Mouse (Mus musculus) myocyte (in vitro differentiated cells): ENCODE measurements around the gene Camk1g. TPM values are rescaled to one million over a fixed set of nuclear protein-coding genes. Genes with fewer than 3 reads are reported as not detected.
A peak's percentile ranks its signal among the peaks of the same experiment; 100 is the strongest.

Experiments used
- H3K27me3 ChIP-seq: one replicate; pipeline ENCODE4 v1.6.1; 2011; ENCODE audit not compliant: control insufficient read depth, insufficient read depth, insufficient read length
- H3K36me3 ChIP-seq: one replicate; pipeline ENCODE4 v1.6.1; 2011; ENCODE audit not compliant: control insufficient read depth, insufficient read depth
- H3K4me2 ChIP-seq: one replicate; pipeline ENCODE4 v1.6.1; 2011; ENCODE audit warnings: low read depth, control low read depth
- H3K4me3 ChIP-seq: one replicate; pipeline ENCODE4 v1.5.1; 2011; ENCODE audit warnings: mild to moderate bottlenecking, control low read depth, moderate library complexity
- H3K79me2 ChIP-seq: one replicate; pipeline ENCODE4 v1.6.1; 2011; ENCODE audit not compliant: control insufficient read depth, insufficient read depth
- H3ac ChIP-seq: one replicate; pipeline ENCODE4 v1.6.1; 2011; ENCODE audit not compliant: control insufficient read depth, insufficient read length
- CEBPB ChIP-seq: IDR thresholded peaks from 2 replicates; pipeline ENCODE4 v1.6.1; 2011; ENCODE audit warnings: mild to moderate bottlenecking, moderate library complexity; ENCODE audit not compliant: poor library complexity, insufficient read depth, severe bottlenecking
- E2F4 ChIP-seq: IDR thresholded peaks from one replicate; pipeline ENCODE4 v1.6.1; 2011; ENCODE audit warnings: mild to moderate bottlenecking, control low read depth, moderate library complexity; ENCODE audit not compliant: insufficient read depth
- MAX ChIP-seq: IDR thresholded peaks from one replicate; pipeline ENCODE4 v1.6.1; 2011; ENCODE audit warnings: low read depth, mild to moderate bottlenecking, control low read depth
- MYOD1 ChIP-seq, 3 experiments: IDR thresholded peaks; one replicate each; pipeline ENCODE4 v1.6.1; 2011; ENCODE audit warnings: control low read depth in 2 of 3, low read depth in 2 of 3, mild to moderate bottlenecking in 2 of 3, moderate library complexity in 1 of 3; ENCODE audit not compliant: insufficient read length in 2 of 3, control insufficient read depth in 1 of 3
- MYOG ChIP-seq, 3 experiments: IDR thresholded peaks; one replicate each; pipeline ENCODE4 v1.6.1; 2011; ENCODE audit warnings: control low read depth in 2 of 3, low read depth in 2 of 3, mild to moderate bottlenecking in 2 of 3; ENCODE audit not compliant: insufficient read length in 2 of 3, control insufficient read depth in 1 of 3, insufficient read depth in 1 of 3
- POLR2A ChIP-seq: IDR thresholded peaks from one replicate; pipeline ENCODE4 v1.6.1; 2011; ENCODE audit warnings: low read depth, mild to moderate bottlenecking, control low read depth, moderate library complexity; ENCODE audit not compliant: insufficient read length
- POLR2AphosphoS2 ChIP-seq: IDR thresholded peaks from one replicate; pipeline ENCODE4 v1.6.1; 2011; ENCODE audit warnings: low read depth, control low read depth; ENCODE audit not compliant: insufficient read length
- REST ChIP-seq: IDR thresholded peaks from one replicate; pipeline ENCODE4 v1.6.1; 2011; ENCODE audit warnings: mild to moderate bottlenecking, control low read depth, moderate library complexity; ENCODE audit not compliant: insufficient read depth, insufficient read length
- SRF ChIP-seq: IDR thresholded peaks from one replicate; pipeline ENCODE4 v1.6.1; 2011; ENCODE audit warnings: low read depth; ENCODE audit not compliant: control insufficient read depth, insufficient read length
- TCF12 ChIP-seq: IDR thresholded peaks from one replicate; pipeline ENCODE4 v1.6.1; 2011; ENCODE audit warnings: mild to moderate bottlenecking, control low read depth; ENCODE audit not compliant: poor library complexity, insufficient read depth, severe bottlenecking
- TCF3 ChIP-seq: IDR thresholded peaks from one replicate; pipeline ENCODE4 v1.6.1; 2011; ENCODE audit warnings: low read depth, control low read depth; ENCODE audit not compliant: insufficient read length
- USF1 ChIP-seq: IDR thresholded peaks from one replicate; pipeline ENCODE4 v1.6.1; 2011; ENCODE audit warnings: low read depth, mild to moderate bottlenecking, control low read depth, moderate library complexity
- polyA plus RNA-seq: library from polyadenylated mRNA; unstranded; fragments of >200 nt; fragmentation: generic; extraction: Trizol; gene quantifications from one replicate; pipeline ENCODE4 v1.2.1, GENCODE M21; 2012; ENCODE audit warnings: missing spikeins

Gene Camk1g
- polyA plus RNA-seq, 1 experiment: 4.1 TPM

DNA sequence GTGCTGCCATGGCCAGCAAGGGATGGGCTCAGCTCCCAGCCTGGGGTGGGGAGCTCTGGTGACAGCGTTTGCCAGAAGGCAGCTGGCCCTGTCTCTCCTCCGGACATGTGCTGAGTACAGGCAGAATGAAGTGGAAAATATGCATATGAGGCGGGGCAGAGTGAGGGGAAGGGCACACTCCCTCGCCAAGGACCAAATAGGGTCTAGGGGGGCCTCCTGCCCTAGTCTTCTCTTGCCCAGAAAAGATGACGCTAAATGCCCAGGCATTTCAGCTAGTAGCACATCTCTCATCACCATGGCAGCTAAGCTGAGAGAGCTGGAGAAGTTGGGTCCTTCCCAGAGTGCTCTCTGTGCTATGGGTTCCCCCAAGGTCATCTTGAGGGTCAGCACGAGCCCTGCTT, 52.9 kb downstream of the Camk1g start:
- Histone ChIP-seq H3K27me3 (no peaks in the 10 kb centered on the region), H3K4me3 (no peak overlapping the region), H3K79me2 (no peaks in the 10 kb centered on the region), H3ac (no peak overlapping the region), H3K4me2 (peak overlapping the region; percentile 25), H3K36me3 (no peaks in the 10 kb centered on the region)
- TF ChIP-seq USF1: no peak
- peak; percentile 70 for TF ChIP-seq SRF
- TF ChIP-seq TCF12: peak; percentile 42
- peak; percentile 19 for TF ChIP-seq POLR2A
- TF ChIP-seq CEBPB: no peak
- peak; percentile 39 for TF ChIP-seq TCF3
- peak; percentile 91 to 98 (median 97) for TF ChIP-seq MYOD1 (IDR thresholded peaks at IDR 0.05; ENCODE audit: control insufficient read depth in 1 of 3, insufficient read length in 2 of 3, low read depth in 2 of 3)
- TF ChIP-seq MYOG (IDR thresholded peaks at IDR 0.05; ENCODE audit: control insufficient read depth in 1 of 3, insufficient read depth in 1 of 3, insufficient read length in 2 of 3, low read depth in 2 of 3): peak; percentile 30 to 84 (median 41)
- TF ChIP-seq POLR2AphosphoS2: no peak

- Histone ChIP-seq H3K4me2 (peak overlapping the region; percentile 25), H3K36me3 (no peaks in the 10 kb centered on the region), H3K27me3 (no peaks in the 10 kb centered on the region), H3K79me2 (no peaks in the 10 kb centered on the region), H3ac (no peak overlapping the region), H3K4me3 (no peak overlapping the region)
- no peak for TF ChIP-seq REST
- TF ChIP-seq CEBPB: no peak
- TF ChIP-seq SRF: no peak
- TF ChIP-seq E2F4: no peak
- TF ChIP-seq TCF3: no peak
- TF ChIP-seq MAX: no peak
- TF ChIP-seq POLR2AphosphoS2: no peak
- no peak for TF ChIP-seq USF1
- TF ChIP-seq TCF12: no peak
- no peak for TF ChIP-seq MYOD1 (IDR thresholded peaks at IDR 0.05; ENCODE audit: control insufficient read depth in 1 of 3, insufficient read length in 2 of 3, low read depth in 2 of 3)
Observed at GRCm38 (mm10) chr1:193316358-193316750, 53.7 kb downstream of the Camk1g start.

GRCm38 (mm10) chr1:193315705-193316357, 54.3 kb downstream of the Camk1g start:
- H3K36me3 ChIP-seq: no peaks in the 10 kb centered on the region
- peak in 2 of 3 experiments; percentile 20 to 60 for TF ChIP-seq MYOD1 (IDR thresholded peaks at IDR 0.05; ENCODE audit: control insufficient read depth in 1 of 3, insufficient read length in 2 of 3, low read depth in 2 of 3)
- TF ChIP-seq TCF3: no peak
- TF ChIP-seq MYOG (IDR thresholded peaks at IDR 0.05; ENCODE audit: control insufficient read depth in 1 of 3, insufficient read depth in 1 of 3, insufficient read length in 2 of 3, low read depth in 2 of 3): peak; percentile 24 to 71 (median 31)
- H3K4me2 ChIP-seq: no peak overlapping the region
- no peaks in the 10 kb centered on the region for H3K79me2 ChIP-seq
- no peak overlapping the region for H3ac ChIP-seq
- no peaks in the 10 kb centered on the region for H3K27me3 ChIP-seq
- no peak overlapping the region for H3K4me3 ChIP-seq

DNA sequence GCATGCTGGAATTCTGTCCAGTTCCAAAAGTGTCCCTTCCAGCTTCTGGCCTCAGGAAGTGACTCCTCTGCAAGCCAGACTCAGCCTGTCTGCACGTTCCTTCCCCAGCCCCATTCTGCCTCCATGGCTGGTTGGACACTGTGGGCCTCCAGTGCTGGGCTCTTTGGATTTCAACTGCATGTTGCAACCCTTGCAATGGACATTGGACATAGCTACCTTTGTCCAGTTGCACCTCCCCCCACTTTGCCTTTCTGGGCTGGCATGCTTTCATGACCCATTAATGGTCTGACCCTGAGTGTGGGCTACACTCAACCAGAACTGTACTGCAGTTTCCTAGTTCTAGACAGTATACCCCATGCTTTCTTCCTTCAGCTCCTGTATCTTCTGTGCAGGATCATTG, 58.5 kb downstream of the Camk1g start:
- Histone ChIP-seq H3K4me3 (no peak overlapping the region), H3ac (no peak overlapping the region), H3K4me2 (no peak overlapping the region), H3K27me3 (no peaks in the 10 kb centered on the region), H3K79me2 (no peaks in the 10 kb centered on the region), H3K36me3 (no peaks in the 10 kb centered on the region)
- no peak for TF ChIP-seq POLR2AphosphoS2
- no peak for TF ChIP-seq TCF3

- no peaks in the 10 kb centered on the region for H3K36me3 ChIP-seq
- no peak for TF ChIP-seq MAX
- TF ChIP-seq REST: no peak
- no peak for TF ChIP-seq MYOG (IDR thresholded peaks at IDR 0.05; ENCODE audit: control insufficient read depth in 1 of 3, insufficient read depth in 1 of 3, insufficient read length in 2 of 3, low read depth in 2 of 3)
Observed at GRCm38 (mm10) chr1:193310519-193311085, 59.5 kb downstream of the Camk1g start.

More at GRCm38 (mm10) chr1:193310519-193311085, 59.5 kb downstream of the Camk1g start:
- no peaks in the 10 kb centered on the region for H3K79me2 ChIP-seq
- H3ac ChIP-seq: no peak overlapping the region
- H3K4me2 ChIP-seq: no peak overlapping the region
- H3K27me3 ChIP-seq: no peaks in the 10 kb centered on the region
- H3K4me3 ChIP-seq: no peak overlapping the region
